Mouse (Mus musculus) ZHBTc4 (cell line): ENCODE results near the gene Ywhah.

ENCODE experiments used
- DNase-seq: peaks from one replicate; pipeline ENCODE4 v3.0.0-alpha.2; 2011; ENCODE audit warnings: low read depth, low spot score

Gene Ywhah

GRCm38 (mm10) chr5:33045316-33045705, 26.7 kb downstream of the Ywhah start:
- no peak for DNase-seq

GRCm38 (mm10) chr5:33052849-33053582, 34.4 kb downstream of the Ywhah start:
- DNase-seq, result no peak

GRCm38 (mm10) chr5:33056126-33056765, 37.6 kb downstream of the Ywhah start:
- DNase-seq, result no peak

- no peak for DNase-seq
These were observed 51.5 kb downstream of the Ywhah start for GRCm38 (mm10) chr5:33070071-33070470.

GRCm38 (mm10) chr5:33076490-33077191, 58.0 kb downstream of the Ywhah start:
- no peak for DNase-seq
